Mouse (Mus musculus) thymus, adult 2 months (tissue): ENCODE results near the gene Jph4.
A peak's percentile ranks its signal among the peaks of the same experiment; 100 is the strongest.

Experiments used
- CTCF ChIP-seq: fragments of 200-500 bp; IDR thresholded peaks from 2 replicates; pipeline ENCODE4 v1.5.1; 2012; ENCODE audit warnings: mild to moderate bottlenecking, control low read depth, low read length, moderate library complexity, borderline replicate concordance; ENCODE audit not compliant: control insufficient read depth, poor library complexity, insufficient read depth; ENCODE audit errors: extremely low read depth
- POLR2A ChIP-seq: fragments of 200-500 bp; IDR thresholded peaks from 2 replicates; pipeline ENCODE4 v1.6.1; 2012; ENCODE audit warnings: mild to moderate bottlenecking, low read length, control low read depth, moderate library complexity; ENCODE audit not compliant: control insufficient read depth, poor library complexity, insufficient read depth; ENCODE audit errors: extremely low read depth

- no peak for TF ChIP-seq POLR2A
- TF ChIP-seq CTCF: peak; percentile 92
Observed at GRCm38 (mm10) chr14:55079214-55079970, 37.3 kb downstream of the Jph4 start.
